7 mouse cellular contexts compared by ENCODE assay signal in genomic region chr5:19227281-19227680, GRCm38 (mm10). TPM values are rescaled to one million over a fixed set of nuclear protein-coding genes. Genes with fewer than 3 reads are reported as not detected.
A peak's percentile ranks its signal among the peaks of the same experiment; 100 is the strongest.
DNase-seq lines count a peak whose midpoint lies in the region; ATAC-seq lines count a peak whose summit lies in the region.

No protein-coding gene starts in this region.

- ATAC-seq in heart, embryonic 15.5 days (replicated peaks; ENCODE audit: insufficient number of reproducible peaks, insufficient read depth, low FRiP score, low read depth) = no peak
- peak; percentile 12 for ATAC-seq in midbrain, embryonic 14.5 days (ENCODE audit: low FRiP score, low TSS enrichment)

- H3K27ac ChIP-seq in heart, embryonic 15.5 days = peak overlapping the region; percentile 83
- H3K27ac ChIP-seq in midbrain, embryonic 14.5 days (replicated peaks; ENCODE audit: low read depth, low read length) = peak overlapping the region; percentile 81

- 2% methylated on average over 21 of the region's 21 CpGs for WGBS in heart, embryonic 15.5 days
- under 1% methylated on average over 21 of the region's 21 CpGs for WGBS in midbrain, embryonic 14.5 days

- no peaks in the 10 kb centered on the region for H3K36me3 ChIP-seq in heart, embryonic 15.5 days
- no peaks in the 10 kb centered on the region for H3K36me3 ChIP-seq in midbrain, embryonic 14.5 days (ENCODE audit: control insufficient read depth, insufficient read depth, low read length)

- peak overlapping the region; percentile 77 for H3K4me3 ChIP-seq in heart, embryonic 15.5 days
- H3K4me3 ChIP-seq in midbrain, embryonic 14.5 days (replicated peaks; ENCODE audit: low read depth, low read length) = peak overlapping the region; percentile 77

- DNase-seq in urinary bladder, postnatal 14 days (ENCODE audit: low spot score) = peak; percentile 3
- no peak for DNase-seq in urinary bladder, postnatal 25 days (ENCODE audit: low spot score)
- DNase-seq in embryo, embryonic 11 days = peak; percentile 35
- peak; percentile 29 for DNase-seq in layer of hippocampus, adult 9-11 months
- DNase-seq in midbrain, embryonic 14.5 days = peak; percentile 61
- DNase-seq in thymus, postnatal 10 days (ENCODE audit: low spot score in 2 of 2) = no peak

- H3K4me2 ChIP-seq in heart, embryonic 15.5 days = peak overlapping the region; percentile 90
- H3K4me2 ChIP-seq in midbrain, embryonic 14.5 days (ENCODE audit: low read length) = peak overlapping the region; percentile 99

- H3K27me3 ChIP-seq in heart, embryonic 15.5 days = no peaks in the 10 kb centered on the region
- H3K27me3 ChIP-seq in midbrain, embryonic 14.5 days (ENCODE audit: control insufficient read depth, insufficient read depth, low read length) = no peaks in the 10 kb centered on the region

- H3K9ac ChIP-seq in heart, embryonic 15.5 days = peak overlapping the region; percentile 70
- H3K9ac ChIP-seq in midbrain, embryonic 14.5 days (replicated peaks; ENCODE audit: low read length) = peak overlapping the region; percentile 72

- H3K9me3 ChIP-seq in heart, embryonic 15.5 days (replicated peaks) = no peaks in the 10 kb centered on the region
- H3K9me3 ChIP-seq in midbrain, embryonic 14.5 days (ENCODE audit: control insufficient read depth, low read length) = no peaks in the 10 kb centered on the region

- H3K4me1 ChIP-seq in heart, embryonic 15.5 days (replicated peaks) = peaks cover 21% of the 10 kb centered on the region
- H3K4me1 ChIP-seq in midbrain, embryonic 14.5 days (ENCODE audit: control insufficient read depth, insufficient read depth, low read length) = peaks cover 14% of the 10 kb centered on the region

RNA-seq across cellular contexts. Expression of gene Magi2, which starts 0.4 kb away (rescaled TPM):
- polyA plus RNA-seq in heart, embryonic 15.5 days (2015; fragmentation: Nextera tagmentation; extraction: Ambion mirVana) = 4.1 and 5.0 TPM in 2 replicates
- polyA plus RNA-seq in midbrain, embryonic 14.5 days (2014; fragmentation: Nextera tagmentation; extraction: Ambion mirVana) = 22.3 and 26.9 TPM in 2 replicates

Comparison
In these comparisons a context has a peak if more than half of its experiments do, and no peak if none do; other contexts are left out.
1. DNase-seq: peak in urinary bladder, postnatal 14 days (single experiment), embryo, embryonic 11 days (single experiment), layer of hippocampus, adult 9-11 months (single experiment) and midbrain, embryonic 14.5 days (single experiment); none in urinary bladder, postnatal 25 days (single experiment) and thymus, postnatal 10 days (0 of 2).